Mouse (Mus musculus) v-Abl transformed pro-B cells (cell line): ENCODE data around the gene Ypel3.

ENCODE experiments used
- in situ Hi-C, 2 experiments: fragments of 400-800 bp; cut with MboI; formaldehyde crosslinking; loops; one replicate each; pipeline ENCODE4 v1.15.1; 2025; ENCODE audit not compliant: unreplicated experiment in 2 of 2

Gene Ypel3

GRCm38 (mm10) chr7:126807405-126807804 is 30.6 kb downstream of the Ypel3 start:
- in situ Hi-C loops: no loop called here

GRCm38 (mm10) chr7:126808703-126809455 is 32.1 kb downstream of the Ypel3 start:
- in situ Hi-C loops: no loop called here

DNA sequence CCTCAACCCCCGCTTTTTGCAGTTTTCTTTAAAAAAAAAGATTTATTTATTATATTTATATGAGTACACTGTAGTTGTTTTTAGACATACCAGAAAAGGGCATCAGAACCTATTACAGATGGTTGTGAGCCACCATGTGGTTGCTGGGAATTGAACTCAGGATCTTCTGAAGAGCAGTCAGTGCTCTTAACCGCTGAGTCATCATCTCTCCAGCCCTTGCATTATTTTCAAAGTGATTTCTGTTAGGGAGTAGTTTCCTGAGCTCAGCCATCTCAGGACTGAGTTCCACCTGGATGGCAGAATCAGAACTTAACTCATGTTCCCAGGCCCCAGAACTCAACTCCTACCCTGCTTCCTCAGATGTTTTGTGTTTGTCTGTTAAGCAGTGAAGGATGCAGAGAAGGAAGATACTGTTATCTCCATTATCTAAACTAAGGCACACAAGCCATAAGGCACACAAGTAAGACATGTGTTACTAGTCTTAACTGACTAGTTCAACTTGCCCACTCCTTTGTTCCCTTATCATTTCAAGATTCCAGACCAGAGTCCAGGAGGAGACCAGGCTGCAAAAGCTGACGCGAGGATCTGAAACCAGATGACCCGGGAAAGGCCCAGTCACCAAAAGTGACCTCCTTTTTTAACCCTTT is 33.1 kb downstream of the Ypel3 start:
- in situ Hi-C loops: no loop called here

GRCm38 (mm10) chr7:126815726-126816222 is 39.0 kb downstream of the Ypel3 start:
- in situ Hi-C loops: loop anchor here in 1 of 2 experiments (5.0 kb wide), 1 partner anchor 297 kb away; no protein-coding TSS in a partner anchor

GRCm38 (mm10) chr7:126816494-126816893 is 39.7 kb downstream of the Ypel3 start:
- in situ Hi-C loops: loop anchor here in 1 of 2 experiments (5.0 kb wide), 1 partner anchor 296 kb away; no protein-coding TSS in a partner anchor

DNA sequence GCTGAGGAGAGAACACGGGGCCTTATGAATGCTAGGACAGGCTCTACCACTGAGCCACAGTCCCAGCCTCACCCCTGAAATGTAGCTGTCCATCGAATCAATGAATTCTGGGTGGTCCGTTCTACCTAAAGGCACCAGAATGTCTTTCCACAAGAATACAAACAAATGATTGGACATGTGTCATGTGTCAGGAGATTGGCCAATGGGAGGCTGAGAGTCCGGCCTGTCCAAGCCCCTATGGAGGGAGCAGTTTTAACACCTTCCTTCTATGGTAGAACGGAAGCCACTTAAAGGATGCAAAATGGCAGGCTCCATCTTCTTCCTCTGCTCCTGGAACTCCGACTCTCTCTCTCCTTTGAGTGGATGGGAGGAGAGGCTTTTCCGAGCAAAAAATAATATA is 40.8 kb downstream of the Ypel3 start:
- in situ Hi-C loops: loop anchor here in 1 of 2 experiments (5.0 kb wide), 1 partner anchor 295 kb away; no protein-coding TSS in a partner anchor

- in situ Hi-C loops: loop anchor here in 1 of 2 experiments (5.0 kb wide), 1 partner anchor 293 kb away; no protein-coding TSS in a partner anchor
Measured at GRCm38 (mm10) chr7:126818818-126819217, 42.1 kb downstream of the Ypel3 start.

DNA sequence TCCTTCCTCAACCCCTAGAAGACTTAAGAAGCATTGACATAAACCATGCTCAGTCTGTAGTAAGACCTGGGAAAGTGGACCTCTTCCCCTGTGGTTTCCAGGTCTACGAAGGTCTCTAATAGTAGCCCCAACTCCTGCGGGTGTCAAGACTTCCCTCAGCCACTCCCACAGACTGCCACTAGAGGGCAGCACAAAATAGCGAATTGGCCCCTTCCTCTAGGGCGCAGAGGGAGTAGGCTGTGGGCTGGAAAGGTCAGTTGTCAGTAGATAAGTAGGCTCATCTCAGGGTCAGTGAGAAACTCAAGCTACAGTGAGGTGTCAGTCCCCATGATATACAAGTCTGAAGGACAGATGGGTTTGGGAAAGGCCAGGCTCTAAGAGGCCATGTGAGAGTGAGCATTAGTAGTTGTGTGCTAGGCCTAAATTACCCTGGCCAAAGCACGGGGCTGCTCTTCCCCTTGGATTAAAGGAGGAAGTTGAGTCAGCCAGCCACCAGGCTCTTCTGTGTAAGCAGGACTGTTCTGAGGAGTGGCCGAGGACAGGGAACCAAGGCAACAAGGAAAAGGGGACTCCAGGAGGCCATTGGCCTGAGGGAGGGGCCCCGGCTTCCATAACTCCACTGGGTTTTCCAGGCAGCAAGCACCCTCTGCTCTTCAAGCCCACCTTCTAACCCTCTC is 45.2 kb downstream of the Ypel3 start:
- in situ Hi-C loops: loop anchor here (10.0 kb wide), 2 partner anchors 123 to 393 kb away; partner anchors contain the start of gene Asphd1 (in 1 of the 2)

GRCm38 (mm10) chr7:126822741-126823140 is 46.0 kb downstream of the Ypel3 start:
- in situ Hi-C loops: loop anchor here (10.0 kb wide), 2 partner anchors 122 to 392 kb away; partner anchors contain the start of gene Asphd1 (in 1 of the 2)

GRCm38 (mm10) chr7:126823202-126823711 is 46.5 kb downstream of the Ypel3 start:
- in situ Hi-C loops: loop anchor here (10.0 kb wide), 2 partner anchors 122 to 392 kb away; partner anchors contain the start of gene Asphd1 (in 1 of the 2)

DNA sequence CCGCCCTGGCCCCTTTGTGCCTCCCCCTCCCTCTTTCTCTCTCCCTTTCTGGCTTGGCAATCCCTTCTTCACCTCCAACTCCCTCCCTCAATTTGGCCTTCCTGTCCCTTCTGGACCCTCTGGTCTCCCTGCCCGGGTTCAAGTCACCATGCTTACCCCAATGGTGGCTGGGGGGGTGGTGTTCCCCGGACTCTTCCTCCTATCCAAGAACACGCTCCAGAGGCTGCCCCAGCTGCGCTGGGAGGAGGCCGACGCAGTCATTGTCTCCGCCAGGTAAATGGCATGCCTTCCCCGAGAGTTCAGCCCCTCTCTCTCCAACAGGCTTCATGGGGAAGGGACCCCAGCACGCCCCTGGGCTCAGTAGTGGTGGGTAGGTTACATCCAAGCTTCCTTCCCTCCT is 47.2 kb downstream of the Ypel3 start:
- in situ Hi-C loops: loop anchor here (10.0 kb wide), 2 partner anchors 121 to 391 kb away; partner anchors contain the start of gene Asphd1 (in 1 of the 2)

GRCm38 (mm10) chr7:126825403-126825802 is 48.6 kb downstream of the Ypel3 start:
- in situ Hi-C loops: loop anchor here (10.0 to 25.0 kb wide), 3 partner anchors 119 to 389 kb away; partner anchors contain the start of genes Asphd1 (in 1 of the 2) and Sez6l2 (in 1 of the 2)

DNA sequence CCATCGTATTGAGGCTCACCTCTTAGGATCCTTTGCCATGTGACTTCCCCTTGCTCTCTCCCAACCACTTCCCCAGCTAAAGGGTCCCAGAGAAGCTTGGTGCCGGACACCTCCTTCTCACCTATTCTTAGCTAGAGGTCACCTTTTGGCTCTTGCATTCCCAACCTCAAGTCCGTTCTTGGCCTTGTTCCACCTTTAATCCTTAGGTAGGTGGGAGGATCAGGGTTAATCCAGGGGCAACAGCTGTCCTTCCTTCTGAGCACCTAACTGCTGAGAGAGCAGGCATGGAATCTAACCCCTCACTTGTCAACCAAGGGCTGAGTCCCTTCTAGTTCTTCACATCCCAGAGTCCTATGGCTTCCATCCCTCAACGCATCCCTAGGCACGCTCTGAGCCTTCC is 49.2 kb downstream of the Ypel3 start:
- in situ Hi-C loops: loop anchor here (10.0 to 25.0 kb wide), 3 partner anchors 119 to 389 kb away; partner anchors contain the start of genes Asphd1 (in 1 of the 2) and Sez6l2 (in 1 of the 2)
